Mouse (Mus musculus): ENCODE data around the gene Miga1. TPM values are rescaled to one million over a fixed set of nuclear protein-coding genes. Genes with fewer than 3 reads are reported as not detected.
A peak's percentile ranks its signal among the peaks of the same experiment; 100 is the strongest.

Miga1 gene
- 20.9 and 23.4 TPM in 2 replicates for total RNA-seq (2017)

DNA sequence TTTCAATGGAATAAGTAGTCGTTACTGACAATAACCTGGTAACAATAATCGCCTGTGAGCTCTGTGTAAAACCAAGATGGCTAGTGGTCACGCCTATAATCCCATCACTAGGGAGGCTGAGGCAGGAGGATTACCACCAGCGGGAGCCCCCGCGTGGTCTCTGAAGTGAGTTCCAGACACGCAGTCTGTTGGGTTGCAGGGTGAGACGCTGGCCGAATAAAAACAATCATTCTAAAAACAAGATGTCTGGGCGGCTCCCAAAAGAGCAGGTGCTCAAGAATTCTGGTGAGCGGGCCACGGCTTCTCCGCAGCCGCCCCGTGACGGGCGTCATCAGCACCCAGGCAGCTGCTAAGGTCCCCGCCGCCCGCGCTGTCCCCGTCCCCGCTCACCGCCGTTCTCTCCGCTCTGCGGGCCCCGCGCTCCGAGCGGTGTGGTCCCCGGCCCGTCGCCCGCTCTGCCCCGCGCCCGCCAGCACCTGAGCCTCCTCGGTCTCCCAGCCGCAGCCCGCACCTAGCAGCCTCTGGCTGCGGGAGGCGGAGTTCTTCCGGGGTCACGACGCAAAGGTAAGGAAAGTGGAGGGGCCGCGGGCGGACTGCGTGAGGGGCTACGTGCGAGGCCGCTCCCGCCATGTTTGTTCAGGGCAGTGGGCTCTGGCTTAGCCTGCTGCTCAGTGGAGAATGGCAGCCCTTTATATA, at the start of gene Miga1:
Gene Miga1 (minus strand): TSS at position 546 of the 696 bp plus-strand sequence.
- ATAC-seq (ENCODE audit: extremely low read depth, insufficient number of reproducible peaks, low FRiP score, poor library complexity, severe bottlenecking) = peak; percentile 63

DNA sequence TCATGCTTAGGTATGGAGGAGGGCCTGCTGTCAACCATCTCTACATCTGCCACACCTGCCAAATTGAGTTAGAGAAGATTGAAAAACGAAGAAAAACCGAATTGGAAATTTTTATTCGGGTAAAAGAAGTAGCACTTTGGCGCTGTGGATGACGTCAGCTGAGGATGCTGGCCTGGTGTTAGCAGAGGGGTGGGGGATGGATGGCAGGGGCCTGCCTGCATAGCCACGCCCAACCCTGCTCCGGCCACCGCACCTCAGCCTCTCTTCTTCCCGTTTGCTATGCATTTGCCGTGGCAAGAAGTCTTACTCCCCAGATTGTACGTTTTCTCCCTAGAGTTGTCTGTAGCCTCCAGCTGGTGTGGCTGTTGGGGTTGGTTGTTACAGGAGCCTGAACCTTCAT, 43.9 kb upstream of the Miga1 start:
- no peak for ATAC-seq (ENCODE audit: extremely low read depth, insufficient number of reproducible peaks, low FRiP score, poor library complexity, severe bottlenecking)

GRCm38 (mm10) chr3:152376063-152376462, 35.9 kb upstream of the Miga1 start:
- no peak for ATAC-seq (ENCODE audit: extremely low read depth, insufficient number of reproducible peaks, low FRiP score, poor library complexity, severe bottlenecking)

DNA sequence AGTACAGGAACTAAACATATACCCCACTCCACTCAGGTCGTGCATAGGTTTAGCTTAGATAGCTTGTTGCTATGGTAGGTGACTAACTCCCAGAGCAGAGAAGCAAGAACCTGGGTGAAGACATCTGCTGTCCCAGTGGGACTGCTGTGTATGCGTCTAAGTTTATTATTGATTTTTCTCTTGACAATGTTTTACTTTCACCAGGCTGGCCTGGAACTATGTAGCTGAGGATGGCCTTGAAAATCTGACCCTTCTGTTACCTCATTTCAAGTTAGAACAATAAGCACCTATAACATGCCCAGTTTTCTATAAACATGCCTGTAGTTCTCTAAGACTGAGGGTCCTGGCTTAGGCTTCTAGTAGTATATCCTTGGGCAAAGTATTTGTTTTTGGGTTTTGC, 24.0 kb upstream of the Miga1 start:
- ATAC-seq (ENCODE audit: extremely low read depth, insufficient number of reproducible peaks, low FRiP score, poor library complexity, severe bottlenecking) = no peak

DNA sequence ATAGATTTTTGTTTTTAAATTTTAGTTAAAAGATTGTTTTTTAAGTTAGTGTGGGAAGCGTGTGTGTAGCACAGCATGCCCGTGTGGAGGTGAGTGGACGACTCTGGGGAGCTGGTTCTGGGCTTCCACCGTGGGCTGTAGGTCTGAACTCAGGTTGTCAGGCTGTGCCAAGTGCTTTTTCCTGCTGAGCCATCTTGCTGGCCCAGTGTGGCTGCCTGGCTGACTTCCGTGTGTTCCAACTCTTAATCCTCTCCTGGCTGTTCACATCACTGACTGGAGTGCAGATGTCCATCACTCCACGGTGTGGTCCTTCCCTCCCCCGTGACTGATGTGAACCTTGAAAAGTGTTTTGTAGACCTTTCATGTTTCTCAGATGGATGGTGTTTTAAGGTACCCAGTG, 18.9 kb upstream of the Miga1 start:
- ATAC-seq (ENCODE audit: extremely low read depth, insufficient number of reproducible peaks, low FRiP score, poor library complexity, severe bottlenecking) = no peak

GRCm38 (mm10) chr3:152356751-152357150, 16.5 kb upstream of the Miga1 start:
- ATAC-seq (ENCODE audit: extremely low read depth, insufficient number of reproducible peaks, low FRiP score, poor library complexity, severe bottlenecking) = no peak

DNA sequence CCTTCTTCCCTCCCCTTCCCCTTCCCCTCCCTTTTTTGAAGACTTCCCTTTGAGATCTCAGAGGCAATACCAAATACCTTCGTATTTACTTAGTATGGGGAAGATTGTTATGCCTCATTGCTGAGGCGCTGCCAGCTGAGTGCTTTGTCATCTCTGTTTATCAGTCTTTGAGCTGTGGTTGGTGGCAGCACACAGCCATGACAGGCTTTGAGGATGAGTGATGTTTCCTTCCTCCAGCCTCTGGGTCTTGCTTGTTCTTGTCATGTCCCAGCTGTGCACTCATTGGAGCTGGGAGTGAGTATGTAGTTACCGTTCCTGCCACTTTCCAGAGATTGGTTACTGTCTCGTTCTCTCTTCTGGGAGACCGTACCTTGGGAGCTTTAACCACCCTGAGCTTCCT, 15.2 kb upstream of the Miga1 start:
- ATAC-seq (ENCODE audit: extremely low read depth, insufficient number of reproducible peaks, low FRiP score, poor library complexity, severe bottlenecking) = peak; percentile 47; the same call in 1 of the 2 replicates

- no peak for ATAC-seq (ENCODE audit: extremely low read depth, insufficient number of reproducible peaks, low FRiP score, poor library complexity, severe bottlenecking)
These were observed 13.4 kb upstream of the Miga1 start for GRCm38 (mm10) chr3:152353434-152354177.

DNA sequence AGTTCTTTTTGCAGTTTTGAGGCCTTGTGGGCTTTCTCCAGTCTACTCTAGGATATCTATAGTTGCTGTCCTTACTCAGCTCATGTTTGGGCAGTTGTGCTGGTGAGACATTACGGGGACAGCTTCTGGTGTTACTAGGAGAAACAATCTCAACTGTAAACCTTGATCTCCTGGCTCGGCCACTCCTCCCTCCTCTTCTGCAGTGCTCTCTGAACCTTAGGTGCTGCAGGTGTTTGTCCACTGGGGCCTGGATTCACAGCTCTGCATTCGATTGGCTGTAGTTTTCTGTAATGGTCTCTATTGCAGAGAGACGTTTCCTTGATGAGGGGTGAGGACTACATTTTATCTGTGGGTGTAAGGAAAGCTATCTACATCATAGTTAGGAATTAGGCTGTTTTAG, 12.1 kb upstream of the Miga1 start:
- no peak for ATAC-seq (ENCODE audit: extremely low read depth, insufficient number of reproducible peaks, low FRiP score, poor library complexity, severe bottlenecking)

DNA sequence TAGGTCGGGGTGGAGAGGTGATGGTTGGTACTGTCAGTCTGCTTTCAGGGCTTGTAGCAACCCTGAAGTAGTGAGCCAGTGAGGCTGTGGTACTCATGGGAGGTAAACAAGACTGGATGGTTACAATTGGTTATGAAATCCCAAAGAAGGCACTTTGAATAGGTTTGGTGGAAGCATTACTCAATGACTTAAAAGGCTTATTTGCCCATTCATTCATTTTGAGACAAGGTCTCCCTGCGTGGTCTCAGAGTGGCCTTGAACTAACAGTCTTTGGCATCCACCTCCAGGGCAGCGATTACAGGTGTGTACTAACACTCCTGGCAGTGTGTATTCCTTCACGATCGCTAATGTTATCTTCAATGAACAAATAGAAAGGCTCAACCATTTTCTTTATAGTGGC, 10.8 kb upstream of the Miga1 start:
- ATAC-seq (ENCODE audit: extremely low read depth, insufficient number of reproducible peaks, low FRiP score, poor library complexity, severe bottlenecking) = no peak

- no peak for ATAC-seq (ENCODE audit: extremely low read depth, insufficient number of reproducible peaks, low FRiP score, poor library complexity, severe bottlenecking)
These were observed 10.2 kb upstream of the Miga1 start for GRCm38 (mm10) chr3:152350431-152350830.

- ATAC-seq (ENCODE audit: extremely low read depth, insufficient number of reproducible peaks, low FRiP score, poor library complexity, severe bottlenecking) = no peak
These were observed 8.0 kb upstream of the Miga1 start for GRCm38 (mm10) chr3:152348011-152348830.

- ATAC-seq (ENCODE audit: extremely low read depth, insufficient number of reproducible peaks, low FRiP score, poor library complexity, severe bottlenecking) = no peak
These were observed 7.0 kb upstream of the Miga1 start for GRCm38 (mm10) chr3:152347227-152347626.

DNA sequence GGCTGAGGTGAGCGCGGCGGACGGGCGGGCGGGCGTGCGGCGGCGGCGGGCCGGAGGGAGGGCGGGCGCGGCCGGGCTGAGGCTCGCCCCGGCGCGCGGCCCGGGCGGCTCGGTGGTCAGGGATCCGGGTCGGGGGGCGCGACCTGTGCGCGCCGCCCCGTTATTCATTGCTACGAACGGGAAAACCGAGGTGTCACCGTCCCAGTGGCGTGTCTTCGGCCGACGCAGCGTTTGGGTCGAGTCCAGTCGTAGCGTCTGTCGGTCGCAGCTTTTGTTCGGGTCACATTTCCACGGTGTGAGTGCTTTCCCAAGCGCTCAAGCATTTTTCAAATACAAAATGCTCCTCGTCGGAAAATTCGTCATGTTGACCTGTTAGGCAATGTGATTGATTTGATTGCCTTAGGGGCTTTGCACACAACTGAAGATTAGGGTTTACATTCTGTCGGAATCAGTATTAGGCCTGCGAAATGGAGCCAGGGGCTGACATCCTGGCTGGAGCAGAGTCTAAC, 6.5 kb upstream of the Miga1 start:
- ATAC-seq (ENCODE audit: extremely low read depth, insufficient number of reproducible peaks, low FRiP score, poor library complexity, severe bottlenecking) = no peak

DNA sequence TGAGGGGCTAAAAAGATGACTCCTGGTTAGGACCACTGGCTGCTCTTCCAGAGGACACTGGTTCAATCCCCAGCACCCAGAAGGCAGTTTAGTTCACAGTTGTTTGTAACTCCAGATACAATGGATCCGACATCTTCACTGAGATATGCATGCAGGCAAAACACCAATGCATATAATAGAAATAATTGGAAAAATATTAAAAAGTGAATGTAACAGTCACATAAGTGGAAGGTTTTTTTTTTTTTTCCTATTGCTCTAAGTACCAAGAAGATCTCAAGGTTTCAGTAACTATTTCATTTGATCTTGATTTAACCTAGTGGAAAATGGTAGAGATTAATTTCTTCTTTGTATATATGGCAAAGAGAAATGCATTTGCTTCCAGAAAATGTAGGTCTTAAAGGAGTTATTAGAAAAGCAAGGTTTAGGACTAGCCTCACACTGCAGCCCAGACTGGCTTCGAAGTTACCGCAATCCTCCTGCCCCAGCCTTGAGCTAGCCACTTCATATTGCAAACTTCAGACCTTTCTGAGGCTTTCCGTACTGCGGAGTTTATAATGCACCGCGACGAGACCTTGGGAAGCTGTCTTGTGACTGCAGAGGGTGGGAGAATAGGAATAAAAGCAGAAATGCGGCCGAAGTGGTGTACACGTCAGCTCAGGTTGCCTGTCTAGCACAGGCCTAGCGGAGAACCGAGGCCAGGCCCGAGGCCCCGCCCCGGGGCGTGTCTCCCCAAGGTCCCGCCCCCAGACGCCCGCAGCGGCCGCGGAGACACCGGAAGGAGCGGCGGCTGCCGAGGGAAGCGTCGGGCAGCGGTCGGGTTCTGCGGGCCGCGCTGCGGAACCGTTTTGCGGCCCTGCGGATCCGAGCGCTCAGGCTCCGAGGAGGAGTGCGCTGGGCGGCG, 5.8 kb upstream of the Miga1 start, which contains the start of gene Usp33:
Gene Usp33 (plus strand): TSS at position 747 of the 901 bp plus-strand sequence.
- ATAC-seq (ENCODE audit: extremely low read depth, insufficient number of reproducible peaks, low FRiP score, poor library complexity, severe bottlenecking) = peak; percentile 91

DNA sequence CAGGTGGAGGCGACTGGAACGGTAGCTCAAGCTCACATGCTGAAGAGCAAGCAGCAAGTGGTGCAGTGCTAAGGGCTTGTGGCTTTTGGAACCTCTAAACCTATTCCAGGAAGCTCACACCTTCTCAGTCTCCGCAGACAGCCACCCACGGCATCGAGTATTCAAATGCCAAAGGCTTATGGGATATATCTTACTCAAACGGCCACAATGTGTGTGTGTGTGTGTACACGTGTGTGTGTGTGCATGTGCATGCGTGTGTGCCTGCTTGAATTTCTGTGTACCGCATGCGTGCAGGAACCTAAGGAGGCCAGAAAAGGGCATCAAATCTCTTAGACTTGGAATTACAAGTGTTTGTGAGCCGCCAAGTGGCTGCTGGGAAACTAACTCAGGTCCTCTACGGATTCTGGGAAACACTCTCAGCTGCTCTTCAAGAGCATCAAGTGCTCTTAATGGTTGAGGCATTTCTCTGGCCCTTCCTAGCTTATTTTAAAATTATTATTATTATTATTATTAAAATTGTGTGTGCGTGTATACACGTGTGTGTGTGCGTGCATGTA, 2.8 kb upstream of the Miga1 start:
- no peak for ATAC-seq (ENCODE audit: extremely low read depth, insufficient number of reproducible peaks, low FRiP score, poor library complexity, severe bottlenecking)

DNA sequence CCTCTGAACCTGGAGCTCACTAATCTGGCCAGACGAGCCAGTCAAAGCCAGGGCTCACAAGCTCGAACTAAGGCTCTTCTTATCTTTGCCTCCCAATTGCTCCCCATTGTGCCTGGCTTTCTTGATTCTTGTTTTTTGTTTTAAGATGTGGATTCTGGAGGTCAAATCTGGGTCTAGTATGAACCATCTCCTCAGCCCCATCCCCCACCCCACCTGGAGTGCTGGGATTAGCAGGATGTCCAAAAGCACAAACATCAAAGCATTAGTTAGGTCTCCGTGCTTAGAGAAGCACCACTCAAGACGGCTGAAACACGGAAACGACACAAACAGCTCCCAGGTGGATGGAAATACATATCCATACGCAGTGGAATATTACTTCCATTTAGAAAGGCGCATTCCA, 4.1 kb downstream of the Miga1 start:
- no peak for ATAC-seq (ENCODE audit: extremely low read depth, insufficient number of reproducible peaks, low FRiP score, poor library complexity, severe bottlenecking)

GRCm38 (mm10) chr3:152333641-152334040, 6.6 kb downstream of the Miga1 start:
- no peak for ATAC-seq (ENCODE audit: extremely low read depth, insufficient number of reproducible peaks, low FRiP score, poor library complexity, severe bottlenecking)
